Mouse (Mus musculus): ENCODE measurements around the gene Chn1.
A peak's percentile ranks its signal among the peaks of the same experiment; 100 is the strongest.
"Not testable (repeated sequence)": the region's sequence is repeated elsewhere in the genome, so short reads cannot be mapped to it uniquely, and the experiment has no call there.

The Chn1 gene

GRCm38 (mm10) chr2:73774786-73775682, at the start of gene Chn1:
Chn1 (minus strand) TSS chr2:73775346.
- DNase-seq (ENCODE audit: low spot score) = peak; percentile 70

GRCm38 (mm10) chr2:73818742-73819141, 43.6 kb upstream of the Chn1 start:
- no peak for DNase-seq (ENCODE audit: low spot score)

GRCm38 (mm10) chr2:73807609-73808008, 32.5 kb upstream of the Chn1 start:
- DNase-seq (ENCODE audit: low spot score) = no peak

- not testable (repeated sequence) for DNase-seq (ENCODE audit: low spot score)
These were observed 25.0 kb upstream of the Chn1 start for GRCm38 (mm10) chr2:73800127-73800526.

GRCm38 (mm10) chr2:73798786-73799185, 23.6 kb upstream of the Chn1 start:
- peak; percentile 9 for DNase-seq (ENCODE audit: low spot score)

GRCm38 (mm10) chr2:73798136-73798535, 23.0 kb upstream of the Chn1 start:
- DNase-seq (ENCODE audit: low spot score) = no peak

GRCm38 (mm10) chr2:73791846-73792630, 16.9 kb upstream of the Chn1 start:
- no peak for DNase-seq (ENCODE audit: low spot score)

- no peak for DNase-seq (ENCODE audit: low spot score)
These were observed 15.2 kb upstream of the Chn1 start for GRCm38 (mm10) chr2:73790332-73790731.

- no peak for DNase-seq (ENCODE audit: low spot score)
These were observed 13.2 kb upstream of the Chn1 start for GRCm38 (mm10) chr2:73788395-73788794.

GRCm38 (mm10) chr2:73782371-73782905, 7.3 kb upstream of the Chn1 start:
- DNase-seq (ENCODE audit: low spot score) = no peak

- no peak for DNase-seq (ENCODE audit: low spot score)
These were observed 5.3 kb upstream of the Chn1 start for GRCm38 (mm10) chr2:73780321-73781010.

GRCm38 (mm10) chr2:73779796-73780195, 4.7 kb upstream of the Chn1 start:
- no peak for DNase-seq (ENCODE audit: low spot score)

- DNase-seq (ENCODE audit: low spot score) = no peak
These were observed 4.0 kb upstream of the Chn1 start for GRCm38 (mm10) chr2:73779016-73779595.

- DNase-seq (ENCODE audit: low spot score) = no peak
These were observed 1.8 kb upstream of the Chn1 start for GRCm38 (mm10) chr2:73776936-73777335.

GRCm38 (mm10) chr2:73775683-73776310, 651 bp upstream of the Chn1 start:
- no peak for DNase-seq (ENCODE audit: low spot score)

GRCm38 (mm10) chr2:73772945-73773344, 2.2 kb downstream of the Chn1 start:
- no peak for DNase-seq (ENCODE audit: low spot score)

- no peak for DNase-seq (ENCODE audit: low spot score)
These were observed 6.5 kb downstream of the Chn1 start for GRCm38 (mm10) chr2:73768669-73769068.

- no peak for DNase-seq (ENCODE audit: low spot score)
These were observed 11.6 kb downstream of the Chn1 start for GRCm38 (mm10) chr2:73763541-73763940.

- no peak for DNase-seq (ENCODE audit: low spot score)
These were observed 15.2 kb downstream of the Chn1 start for GRCm38 (mm10) chr2:73759899-73760298.

GRCm38 (mm10) chr2:73759027-73759426, 16.1 kb downstream of the Chn1 start:
- DNase-seq (ENCODE audit: low spot score) = no peak

GRCm38 (mm10) chr2:73747297-73747696, 27.8 kb downstream of the Chn1 start:
- no peak for DNase-seq (ENCODE audit: low spot score)

Measured in yolk sac, embryonic 10.5 days (tissue).